Mouse (Mus musculus): Measurements from ENCODE around the gene Prss35.

DNA sequence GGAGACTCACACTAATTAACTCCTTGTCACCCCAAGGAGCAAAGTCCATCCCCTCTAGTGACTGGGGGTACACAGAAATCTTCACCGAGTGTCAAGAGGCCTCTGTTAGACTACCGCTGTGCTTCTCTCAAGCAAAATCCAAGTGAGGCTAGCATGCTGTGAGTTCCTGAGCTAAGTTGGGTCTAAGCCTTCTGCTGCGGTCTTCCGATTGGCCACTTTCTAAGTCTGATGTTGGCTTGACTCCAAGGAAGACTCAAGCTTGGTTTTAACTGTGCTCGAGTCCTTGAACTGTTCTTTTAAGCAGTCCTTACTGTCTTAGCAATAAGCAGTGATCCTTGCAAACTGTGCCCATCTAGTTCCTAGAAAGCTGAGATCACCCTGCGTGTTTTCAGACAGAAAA lies 45.7 kb downstream of the Prss35 start:
- TF ChIP-seq CTCF (IDR thresholded peaks at IDR 0.05; ENCODE audit: extremely low read depth, insufficient read depth, low read length) (no peak), POLR2A (IDR thresholded peaks at IDR 0.05; ENCODE audit: extremely low read depth, insufficient read depth, low read length) (no peak)
